Mouse (Mus musculus) lung, embryonic 16.5 days (tissue): ENCODE results near the gene Cldn4. TPM values are rescaled to one million over a fixed set of nuclear protein-coding genes. Genes with fewer than 3 reads are reported as not detected.

Source experiments
- polyA plus RNA-seq: library from polyadenylated mRNA; unstranded; fragments of >200 nt; fragmentation: Nextera tagmentation; extraction: Ambion mirVana; gene quantifications from 2 replicates; pipeline ENCODE4 v1.2.1, GENCODE M21; 2015

The Cldn4 gene
- polyA plus RNA-seq, 1 experiment from 2014 or later, result 33.0 TPM

Other genes starting within 250 kb of the Cldn4 start
- gene Eln, start 199.6 kb downstream of the Cldn4 start, polyA plus RNA-seq, result 570 and 624 TPM in 2 replicates
- not detected in 2 replicates for gene Tmem270, start 40.2 kb downstream of the Cldn4 start, polyA plus RNA-seq
- gene Cldn13, start 31.4 kb downstream of the Cldn4 start, polyA plus RNA-seq, result 0.75 and 3.3 TPM in 2 replicates
- 30.6 and 33.5 TPM in 2 replicates for gene Mettl27, start 14.6 kb downstream of the Cldn4 start, polyA plus RNA-seq
- gene Cldn3, start 39.3 kb upstream of the Cldn4 start, polyA plus RNA-seq, result 328 and 355 TPM in 2 replicates
- 73.3 and 73.4 TPM in 2 replicates for gene Abhd11, start 62.2 kb upstream of the Cldn4 start, polyA plus RNA-seq
- 11.8 and 12.4 TPM in 2 replicates for gene Stx1a, start 76.5 kb upstream of the Cldn4 start, polyA plus RNA-seq
- gene Dnajc30, start 117.3 kb upstream of the Cldn4 start, polyA plus RNA-seq, result 32.2 and 32.5 TPM in 2 replicates
- 100 and 110 TPM in 2 replicates for gene Bud23, start 118.0 kb upstream of the Cldn4 start, polyA plus RNA-seq
- gene Vps37d, start 131.3 kb upstream of the Cldn4 start, polyA plus RNA-seq, result 4.2 and 5.3 TPM in 2 replicates
- 2.4 and 3.6 TPM in 2 replicates for gene Mlxipl, start 143.0 kb upstream of the Cldn4 start, polyA plus RNA-seq
- gene Tbl2, start 202.7 kb upstream of the Cldn4 start, polyA plus RNA-seq, result 20.6 and 22.6 TPM in 2 replicates
- gene Bcl7b, start 221.3 kb upstream of the Cldn4 start, polyA plus RNA-seq, result 53.3 and 56.2 TPM in 2 replicates
- 33.8 and 35.3 TPM in 2 replicates for gene Baz1b, start 240.3 kb upstream of the Cldn4 start, polyA plus RNA-seq